Mouse (Mus musculus) limb, embryonic 12.5 days (tissue): ENCODE results near the gene Vwc2. TPM values are rescaled to one million over a fixed set of nuclear protein-coding genes. Genes with fewer than 3 reads are reported as not detected.

Experiments used
- ATAC-seq: fragments of 200-750 bp; cut with Nextera tagmentation; 2 replicates; pipeline ENCODE4 v1.8.0; 2017; ENCODE audit warnings: low read depth, moderate TSS enrichment; ENCODE audit not compliant: insufficient number of reproducible peaks, insufficient read depth, low FRiP score, low TSS enrichment
- H3K27ac ChIP-seq: fragments of 300-500 bp; sonication (generic); 2 replicates; pipeline ENCODE4 v1.5.1; 2016; ENCODE audit warnings: mild to moderate bottlenecking, moderate library complexity
- H3K27me3 ChIP-seq: fragments of 300-500 bp; sonication (generic); 2 replicates; pipeline ENCODE4 v1.6.1; 2016; ENCODE audit warnings: mild to moderate bottlenecking, moderate library complexity
- H3K36me3 ChIP-seq: fragments of 300-500 bp; sonication (generic); 2 replicates; pipeline ENCODE4 v1.6.1; 2016; ENCODE audit warnings: mild to moderate bottlenecking, moderate library complexity
- H3K4me1 ChIP-seq: fragments of 300-500 bp; sonication (generic); replicated peaks from 2 replicates; pipeline ENCODE4 v1.6.1; 2016
- H3K4me2 ChIP-seq: fragments of 300-500 bp; sonication (generic); 2 replicates; pipeline ENCODE4 v1.6.1; 2016; ENCODE audit warnings: mild to moderate bottlenecking, moderate library complexity
- H3K4me3 ChIP-seq: fragments of 300-500 bp; sonication (generic); replicated peaks from 2 replicates; pipeline ENCODE4 v1.5.1; 2016; ENCODE audit warnings: mild to moderate bottlenecking
- H3K9ac ChIP-seq: fragments of 300-500 bp; sonication (generic); replicated peaks from 2 replicates; pipeline ENCODE4 v1.6.1; 2016; ENCODE audit warnings: mild to moderate bottlenecking, moderate library complexity
- H3K9me3 ChIP-seq: fragments of 300-500 bp; sonication (generic); 2 replicates; pipeline ENCODE4 v1.6.1; 2016; ENCODE audit warnings: mild to moderate bottlenecking, moderate library complexity
- WGBS: fragments of 180-500 bp; shearing (Covaris S2); methylation state at CpG from one replicate; pipeline ENCODE4 v1.1.7; 2016; 5-methylcytosine and 5-hydroxymethylcytosine counted together
- polyA plus RNA-seq: library from polyadenylated mRNA; unstranded; fragments of >200 nt; fragmentation: Nextera tagmentation; extraction: Ambion mirVana; gene quantifications from 2 replicates; pipeline ENCODE4 v1.2.1, GENCODE M21; 2016

Gene Vwc2
- polyA plus RNA-seq, 1 experiment from 2014 or later = 1.2 TPM

DNA sequence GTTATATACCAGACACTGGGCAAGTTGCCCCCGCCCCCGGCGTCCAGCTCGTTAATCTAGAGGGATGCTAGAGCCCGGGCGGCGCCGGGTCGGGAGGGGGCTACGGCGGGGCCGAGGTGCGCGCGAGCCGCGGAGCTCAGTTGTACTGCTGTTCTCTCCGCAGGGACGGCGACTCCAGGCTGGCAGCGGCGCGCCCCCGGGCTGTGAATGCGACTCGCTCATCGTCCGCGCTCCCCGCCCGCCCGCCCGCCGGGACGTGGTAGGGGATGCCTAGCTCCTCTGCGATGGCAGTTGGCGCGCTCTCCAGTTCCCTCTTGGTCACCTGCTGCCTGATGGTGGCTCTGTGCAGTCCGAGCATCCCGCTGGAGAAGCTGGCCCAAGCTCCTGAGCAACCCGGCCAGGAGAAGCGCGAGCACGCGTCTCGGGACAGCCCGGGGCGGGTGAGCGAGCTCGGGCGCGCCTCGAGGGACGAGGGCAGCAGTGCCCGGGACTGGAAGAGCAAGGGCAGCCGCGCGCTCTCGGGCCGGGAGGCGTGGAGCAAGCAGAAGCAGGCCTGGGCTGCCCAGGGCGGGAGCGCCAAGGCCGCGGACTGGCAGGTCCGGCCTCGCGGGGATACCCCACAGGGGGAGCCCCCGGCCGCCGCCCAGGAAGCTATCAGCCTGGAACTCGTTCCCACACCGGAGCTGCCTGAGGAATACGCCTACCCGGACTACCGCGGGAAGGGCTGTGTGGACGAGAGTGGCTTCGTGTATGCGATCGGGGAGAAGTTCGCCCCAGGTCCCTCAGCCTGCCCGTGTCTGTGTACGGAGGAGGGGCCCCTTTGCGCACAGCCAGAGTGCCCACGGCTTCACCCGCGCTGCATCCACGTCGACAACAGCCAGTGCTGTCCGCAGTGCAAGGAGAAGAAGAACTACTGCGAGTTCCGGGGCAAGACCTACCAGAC is 1.9 kb downstream of the Vwc2 start:
- H3K27me3 ChIP-seq = peaks cover 65% of the 10 kb centered on the region
- H3K4me3 ChIP-seq = peak overlapping the region; percentile 51
- H3K4me1 ChIP-seq = peaks cover 24% of the 10 kb centered on the region
- H3K27ac ChIP-seq = no peak overlapping the region
- no peaks in the 10 kb centered on the region for H3K9me3 ChIP-seq
- peak overlapping the region; percentile 95 for H3K4me2 ChIP-seq
- peak; percentile 50 for ATAC-seq
- no peak overlapping the region; the same call in 1 of the 2 replicates for H3K9ac ChIP-seq
- WGBS = under 1% methylated on average over 92 of the region's 93 CpGs
- H3K36me3 ChIP-seq = no peaks in the 10 kb centered on the region

GRCm38 (mm10) chr11:11116736-11117135 is 2.7 kb downstream of the Vwc2 start:
- Histone ChIP-seq H3K27me3 (peaks cover 60% of the 10 kb centered on the region), H3K4me1 (peaks cover 24% of the 10 kb centered on the region), H3K4me3 (peak overlapping the region; percentile 51; the same call in 1 of the 2 replicates), H3K9me3 (no peaks in the 10 kb centered on the region), H3K9ac (no peak overlapping the region), H3K36me3 (no peaks in the 10 kb centered on the region), H3K27ac (no peak overlapping the region), H3K4me2 (peak overlapping the region; percentile 95)
- 1% methylated on average over 3 of the region's 3 CpGs for WGBS
- no peak for ATAC-seq

- Histone ChIP-seq H3K4me1 (no peaks in the 10 kb centered on the region), H3K9me3 (no peaks in the 10 kb centered on the region), H3K9ac (no peak overlapping the region), H3K4me3 (no peak overlapping the region), H3K27ac (no peak overlapping the region), H3K36me3 (no peaks in the 10 kb centered on the region), H3K27me3 (peaks cover 6% of the 10 kb centered on the region), H3K4me2 (no peak overlapping the region)
- WGBS = 77% methylated on average over 4 of the region's 4 CpGs
- ATAC-seq = no peak
Observed at GRCm38 (mm10) chr11:11122866-11123265, 8.8 kb downstream of the Vwc2 start.

DNA sequence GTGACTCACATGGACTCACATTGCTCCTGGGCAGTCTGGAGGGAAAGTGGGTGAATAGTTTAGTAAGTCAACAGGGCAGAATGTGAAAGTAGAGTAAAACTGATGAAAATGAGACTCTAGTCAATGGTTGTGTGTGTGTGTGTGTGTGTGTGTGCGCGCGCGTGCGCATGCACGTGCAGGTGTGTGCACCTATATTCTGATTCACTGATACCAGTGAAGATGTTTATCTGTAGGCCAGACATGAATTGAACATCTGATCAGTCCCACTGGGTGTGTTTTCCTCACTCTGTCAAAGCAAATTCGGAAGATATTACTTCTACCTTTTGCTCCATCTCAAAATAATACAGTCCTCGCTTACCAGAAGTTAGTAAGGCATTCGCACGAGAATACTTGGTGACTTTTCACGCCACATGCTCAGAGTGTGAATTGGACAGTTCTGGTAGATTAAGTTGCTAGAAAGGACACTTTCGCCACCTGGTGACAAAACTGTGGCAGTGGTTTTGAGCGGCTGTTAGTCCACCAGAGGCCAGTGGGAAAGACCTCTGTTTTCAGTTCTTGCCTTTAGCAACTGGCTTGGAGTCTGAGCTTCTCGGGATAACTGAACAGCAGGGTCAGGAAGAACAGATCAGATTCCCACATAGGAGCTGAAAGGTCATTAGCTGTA is 17.5 kb downstream of the Vwc2 start:
- Histone ChIP-seq H3K4me3 (no peak overlapping the region), H3K9me3 (no peaks in the 10 kb centered on the region), H3K36me3 (no peaks in the 10 kb centered on the region), H3K9ac (no peak overlapping the region), H3K4me2 (no peak overlapping the region), H3K27me3 (no peaks in the 10 kb centered on the region), H3K27ac (no peak overlapping the region), H3K4me1 (no peaks in the 10 kb centered on the region)
- ATAC-seq = no peak
- 57% methylated on average over 14 of the region's 14 CpGs for WGBS

DNA sequence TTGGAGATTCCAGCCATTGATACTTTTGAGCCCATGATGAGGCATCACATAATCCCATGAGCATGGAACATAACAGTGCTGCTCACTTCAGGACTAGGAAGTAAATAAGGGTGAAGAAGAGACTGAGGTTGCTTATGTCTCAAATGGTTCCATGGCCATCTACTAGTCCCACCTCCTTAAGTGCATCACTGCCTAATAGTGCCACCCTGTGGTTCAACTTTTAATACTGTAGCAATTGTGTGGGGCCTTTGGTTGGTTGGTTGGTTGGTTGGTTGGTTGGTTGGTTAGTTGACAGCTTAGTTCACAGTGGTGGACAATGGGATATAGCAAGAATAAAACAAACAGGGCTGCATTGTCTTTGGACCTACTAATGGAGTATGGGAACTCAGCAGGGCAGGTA is 26.6 kb downstream of the Vwc2 start:
- Histone ChIP-seq H3K27ac (no peak overlapping the region), H3K36me3 (no peaks in the 10 kb centered on the region), H3K4me1 (no peaks in the 10 kb centered on the region), H3K9me3 (no peaks in the 10 kb centered on the region), H3K9ac (no peak overlapping the region), H3K4me2 (no peak overlapping the region), H3K4me3 (no peak overlapping the region), H3K27me3 (no peaks in the 10 kb centered on the region)
- no peak for ATAC-seq

DNA sequence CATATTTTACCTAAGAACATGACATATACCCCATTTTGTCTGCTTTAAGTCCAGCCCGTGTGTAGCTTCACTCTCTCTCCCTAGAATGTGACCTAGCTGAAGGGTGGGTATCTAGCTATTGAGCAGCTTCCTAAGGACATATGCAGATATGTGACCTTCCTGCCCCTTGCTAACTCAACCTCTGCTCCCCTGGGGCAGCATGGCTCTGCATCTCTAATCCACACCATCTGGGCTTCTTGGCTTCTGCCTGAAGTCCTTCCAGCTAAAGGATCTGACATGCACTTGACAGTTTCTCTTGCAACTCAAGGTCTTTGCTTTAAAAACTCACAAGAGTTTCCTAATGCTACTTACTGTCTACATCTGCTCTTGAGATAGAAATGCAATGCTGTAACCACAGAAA is 38.7 kb downstream of the Vwc2 start:
- H3K36me3 ChIP-seq = no peaks in the 10 kb centered on the region
- no peak overlapping the region for H3K4me3 ChIP-seq
- H3K9me3 ChIP-seq = no peaks in the 10 kb centered on the region
- H3K4me2 ChIP-seq = no peak overlapping the region
- no peaks in the 10 kb centered on the region for H3K4me1 ChIP-seq
- H3K27ac ChIP-seq = no peak overlapping the region
- H3K9ac ChIP-seq = no peak overlapping the region
- ATAC-seq = no peak
- no peaks in the 10 kb centered on the region for H3K27me3 ChIP-seq
- 29% methylated on average over 1 of the region's 1 CpGs for WGBS

- 88% methylated on average over 4 of the region's 4 CpGs for WGBS
- no peak overlapping the region for H3K4me3 ChIP-seq
- no peaks in the 10 kb centered on the region for H3K27me3 ChIP-seq
- no peaks in the 10 kb centered on the region for H3K4me1 ChIP-seq
- H3K9me3 ChIP-seq = no peaks in the 10 kb centered on the region
- no peak overlapping the region for H3K27ac ChIP-seq
- H3K4me2 ChIP-seq = no peak overlapping the region
- ATAC-seq = no peak
- H3K36me3 ChIP-seq = no peaks in the 10 kb centered on the region
- H3K9ac ChIP-seq = no peak overlapping the region
Observed at GRCm38 (mm10) chr11:11171396-11171795, 57.4 kb downstream of the Vwc2 start.

GRCm38 (mm10) chr11:11175259-11175658 is 61.2 kb downstream of the Vwc2 start:
- ATAC-seq = no peak

DNA sequence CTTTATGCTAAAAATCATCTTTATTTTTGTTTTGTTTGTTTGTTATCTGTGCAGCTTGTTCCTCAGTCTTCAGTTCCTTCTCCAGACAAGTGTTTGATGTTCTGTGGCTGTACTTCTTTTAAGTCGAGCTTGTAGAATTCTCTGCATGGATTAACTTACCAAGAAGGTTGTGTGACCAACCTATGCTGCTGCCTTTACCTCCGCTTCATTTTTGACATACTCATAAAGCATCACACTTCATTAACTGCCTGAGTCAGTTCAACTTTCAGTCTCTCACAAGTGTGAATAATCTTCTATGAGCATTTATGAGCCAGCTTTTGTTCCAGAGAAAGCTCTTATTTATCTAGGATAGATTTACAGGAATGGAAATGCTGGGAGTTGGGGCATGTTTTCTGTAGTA is 68.7 kb downstream of the Vwc2 start:
- no peaks in the 10 kb centered on the region for H3K9me3 ChIP-seq
- no peak overlapping the region for H3K27ac ChIP-seq
- 76% methylated on average over 2 of the region's 2 CpGs for WGBS
- no peak overlapping the region for H3K4me3 ChIP-seq
- H3K36me3 ChIP-seq = no peaks in the 10 kb centered on the region
- ATAC-seq = no peak
- H3K4me2 ChIP-seq = no peak overlapping the region
- no peak overlapping the region for H3K9ac ChIP-seq
- no peaks in the 10 kb centered on the region for H3K27me3 ChIP-seq
- no peaks in the 10 kb centered on the region for H3K4me1 ChIP-seq

More at GRCm38 (mm10) chr11:11175259-11175658, 61.2 kb downstream of the Vwc2 start:
- no peak overlapping the region for H3K4me3 ChIP-seq
- 29% methylated on average over 2 of the region's 2 CpGs for WGBS
- H3K4me2 ChIP-seq = no peak overlapping the region
- H3K27me3 ChIP-seq = no peaks in the 10 kb centered on the region
- no peaks in the 10 kb centered on the region for H3K4me1 ChIP-seq
- H3K27ac ChIP-seq = no peak overlapping the region
- H3K9me3 ChIP-seq = no peaks in the 10 kb centered on the region
- H3K9ac ChIP-seq = no peak overlapping the region
- no peaks in the 10 kb centered on the region for H3K36me3 ChIP-seq

DNA sequence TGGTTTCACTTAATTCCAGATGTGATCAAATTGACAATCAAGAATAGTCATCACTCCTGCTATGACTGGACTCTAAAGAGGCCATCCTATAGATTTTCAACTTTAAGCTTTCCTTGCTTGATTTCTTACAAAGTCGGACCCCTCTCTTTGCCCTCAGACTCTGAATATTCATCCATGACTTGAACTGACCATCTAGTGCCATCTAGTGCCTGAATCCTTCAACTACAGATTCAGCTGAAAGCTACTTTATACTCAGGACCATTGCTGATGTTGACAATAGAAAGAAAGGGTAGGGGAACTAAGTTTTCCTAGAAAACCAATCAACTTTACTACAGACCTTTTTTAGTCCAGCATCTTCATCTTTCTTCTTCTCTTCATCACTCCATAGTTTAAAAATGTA is 109.1 kb downstream of the Vwc2 start:
- no peak overlapping the region for H3K9ac ChIP-seq
- no peaks in the 10 kb centered on the region for H3K9me3 ChIP-seq
- H3K36me3 ChIP-seq = no peaks in the 10 kb centered on the region
- H3K4me2 ChIP-seq = no peak overlapping the region
- WGBS = 27% methylated on average over 1 of the region's 1 CpGs
- no peak overlapping the region for H3K4me3 ChIP-seq
- H3K27me3 ChIP-seq = no peaks in the 10 kb centered on the region
- no peak overlapping the region for H3K27ac ChIP-seq
- no peak for ATAC-seq
- H3K4me1 ChIP-seq = no peaks in the 10 kb centered on the region

DNA sequence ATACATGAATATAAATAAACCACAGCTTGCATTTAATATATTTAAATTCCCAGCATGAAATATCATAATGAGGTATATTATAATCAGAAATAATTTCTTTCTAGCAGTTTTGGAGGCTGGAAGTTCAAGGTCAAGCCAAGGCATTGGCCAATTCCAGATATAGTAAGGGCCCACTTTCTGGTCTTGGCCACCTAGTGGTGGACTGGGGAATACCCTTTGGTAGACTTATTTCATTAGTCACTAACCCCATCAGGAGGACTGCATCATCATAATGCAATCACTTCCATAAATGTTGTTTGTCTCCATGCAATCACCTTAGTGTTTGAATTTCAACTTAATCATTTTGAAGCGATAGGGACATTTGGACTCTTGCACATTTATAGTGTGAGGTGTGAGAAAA is 125.3 kb downstream of the Vwc2 start:
- H3K36me3 ChIP-seq = no peaks in the 10 kb centered on the region
- H3K27ac ChIP-seq = no peak overlapping the region
- WGBS = 80% methylated on average over 1 of the region's 1 CpGs
- no peak overlapping the region for H3K9ac ChIP-seq
- ATAC-seq = no peak
- H3K4me3 ChIP-seq = no peak overlapping the region
- H3K4me2 ChIP-seq = no peak overlapping the region
- H3K9me3 ChIP-seq = no peaks in the 10 kb centered on the region
- H3K27me3 ChIP-seq = no peaks in the 10 kb centered on the region
- no peaks in the 10 kb centered on the region for H3K4me1 ChIP-seq
